Mouse (Mus musculus) intestine, embryonic 16.5 days (tissue): ENCODE measurements around the gene Adk. TPM values are rescaled to one million over a fixed set of nuclear protein-coding genes. Genes with fewer than 3 reads are reported as not detected.

Experiments
- ATAC-seq: fragments of 200-750 bp; cut with Nextera tagmentation; 2 replicates; pipeline ENCODE4 v1.8.0; 2017; ENCODE audit warnings: moderate TSS enrichment, moderate library complexity
- H3K27ac ChIP-seq: fragments of 300-500 bp; sonication (generic); 2 replicates; pipeline ENCODE4 v1.5.1; 2014; ENCODE audit warnings: mild to moderate bottlenecking, low read length
- H3K27me3 ChIP-seq: fragments of 300-500 bp; sonication (generic); replicated peaks from 2 replicates; pipeline ENCODE4 v1.6.1; 2014; ENCODE audit warnings: low read length, control low read depth, mixed read lengths; ENCODE audit not compliant: control insufficient read depth, insufficient read depth
- H3K36me3 ChIP-seq: fragments of 300-500 bp; sonication (generic); 2 replicates; pipeline ENCODE4 v1.6.1; 2014; ENCODE audit warnings: low read length, control low read depth; ENCODE audit not compliant: control insufficient read depth, insufficient read depth
- H3K4me1 ChIP-seq: fragments of 300-500 bp; sonication (generic); 2 replicates; pipeline ENCODE4 v1.6.1; 2014; ENCODE audit warnings: low read length, control low read depth, mixed read lengths; ENCODE audit not compliant: control insufficient read depth, insufficient read depth
- H3K4me2 ChIP-seq: fragments of 300-500 bp; sonication (generic); 2 replicates; pipeline ENCODE4 v1.6.1; 2014; ENCODE audit warnings: low read depth, low read length, control low read depth
- H3K4me3 ChIP-seq: fragments of 300-500 bp; sonication (generic); 2 replicates; pipeline ENCODE4 v1.5.1; 2014; ENCODE audit warnings: mild to moderate bottlenecking, low read length
- H3K9ac ChIP-seq: fragments of 300-500 bp; sonication (generic); 2 replicates; pipeline ENCODE4 v1.6.1; 2014; ENCODE audit warnings: low read depth, low read length
- H3K9me3 ChIP-seq: fragments of 300-500 bp; sonication (generic); 2 replicates; pipeline ENCODE4 v1.6.1; 2016; ENCODE audit warnings: low read length, control low read depth; ENCODE audit not compliant: control insufficient read depth
- WGBS: fragments of 180-500 bp; shearing (Covaris S2); extraction: QIAGEN DNeasy Blood & Tissue Kit; methylation state at CpG from one replicate; pipeline ENCODE4 v1.1.7; 2014; 5-methylcytosine and 5-hydroxymethylcytosine counted together
- polyA plus RNA-seq: library from polyadenylated mRNA; unstranded; fragments of >200 nt; fragmentation: Nextera tagmentation; extraction: Ambion mirVana; gene quantifications from 2 replicates; pipeline ENCODE4 v1.2.1, GENCODE M21; 2015

Gene Adk
- polyA plus RNA-seq, 1 experiment from 2014 or later: 244 TPM

DNA sequence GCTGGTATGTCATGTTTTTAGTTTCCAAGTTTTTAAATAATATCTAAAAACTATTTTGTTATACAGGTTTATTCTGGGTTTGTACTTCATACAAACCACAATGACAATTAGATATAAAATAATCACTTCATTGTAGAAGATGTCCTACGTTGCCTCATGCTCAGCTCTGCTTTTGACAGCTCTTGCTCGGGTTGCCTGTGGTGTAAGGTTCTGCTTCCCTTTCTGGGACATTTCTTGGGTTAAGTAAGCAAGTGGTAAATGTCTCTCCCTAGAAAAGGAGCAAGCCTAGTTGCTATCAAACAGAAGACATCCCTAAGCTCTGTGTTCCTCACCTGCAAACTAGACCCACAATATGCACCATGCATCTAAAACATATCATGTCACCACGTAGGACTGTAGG is 140.4 kb downstream of the Adk start:
- Histone ChIP-seq H3K4me1 (0 out of 2 replicates have a peak, but pooled peaks cover 6% of the 10 kb centered on the region), H3K27me3 (no peaks in the 10 kb centered on the region), H3K9me3 (no peaks in the 10 kb centered on the region), H3K4me3 (no peak overlapping the region), H3K4me2 (no peak overlapping the region), H3K36me3 (no peaks in the 10 kb centered on the region), H3K9ac (no peak overlapping the region), H3K27ac (no peak overlapping the region)
- WGBS: 89% methylated on average over 3 of the region's 3 CpGs
- no peak for ATAC-seq

DNA sequence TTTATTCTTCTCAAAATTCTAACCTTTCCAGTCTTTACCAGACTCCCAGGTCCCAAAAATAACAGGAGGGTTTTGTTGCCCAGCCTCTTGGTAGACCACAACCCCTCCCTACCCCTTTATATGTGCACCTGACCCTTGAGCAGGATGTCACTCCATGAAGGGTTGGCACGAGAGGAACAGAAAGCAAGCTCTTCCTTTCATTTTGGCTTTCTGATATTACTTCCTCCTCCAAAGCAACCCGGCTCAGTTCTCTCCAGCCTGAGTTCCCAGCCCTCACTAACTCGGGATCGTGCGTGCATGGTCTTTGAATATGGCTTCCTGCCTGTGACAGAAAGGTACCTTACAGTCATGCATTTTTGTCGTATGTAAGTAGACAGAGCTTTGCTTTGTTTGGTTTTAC is 142.0 kb downstream of the Adk start:
- H3K4me1 ChIP-seq: 0 out of 2 replicates have a peak, but pooled peaks cover 6% of the 10 kb centered on the region
- no peaks in the 10 kb centered on the region for H3K9me3 ChIP-seq
- H3K36me3 ChIP-seq: no peaks in the 10 kb centered on the region
- peak overlapping the region; percentile 27; the same call in 1 of the 2 replicates for H3K27ac ChIP-seq
- 45% methylated on average over 6 of the region's 6 CpGs for WGBS
- H3K27me3 ChIP-seq: no peaks in the 10 kb centered on the region
- no peak overlapping the region for H3K9ac ChIP-seq
- H3K4me3 ChIP-seq: no peak overlapping the region
- H3K4me2 ChIP-seq: no peak overlapping the region
- no peak for ATAC-seq

DNA sequence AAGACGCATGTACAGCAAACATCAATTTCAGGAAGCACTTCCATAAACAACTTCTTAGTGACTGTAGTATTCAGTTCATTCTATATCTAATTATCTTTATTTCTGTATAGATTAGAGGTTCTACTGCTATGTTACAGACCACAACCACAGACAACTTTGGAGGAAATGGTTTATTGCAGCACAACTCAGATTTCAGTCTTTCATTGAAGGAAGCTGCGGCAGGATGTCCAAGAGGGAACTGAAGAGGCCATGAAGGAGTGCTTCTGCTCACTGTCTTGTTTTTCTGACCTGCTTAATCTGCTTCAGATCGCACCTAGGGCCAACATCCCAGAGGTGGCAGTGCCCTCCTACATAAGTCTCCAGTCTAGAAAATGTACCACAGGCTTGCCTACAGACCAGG is 148.5 kb downstream of the Adk start:
- WGBS: 64% methylated on average over 3 of the region's 3 CpGs
- H3K4me2 ChIP-seq: no peak overlapping the region
- no peaks in the 10 kb centered on the region for H3K36me3 ChIP-seq
- no peaks in the 10 kb centered on the region for H3K27me3 ChIP-seq
- H3K4me3 ChIP-seq: no peak overlapping the region
- no peaks in the 10 kb centered on the region for H3K4me1 ChIP-seq
- no peak overlapping the region for H3K27ac ChIP-seq
- no peaks in the 10 kb centered on the region for H3K9me3 ChIP-seq
- no peak overlapping the region for H3K9ac ChIP-seq
- ATAC-seq: no peak

DNA sequence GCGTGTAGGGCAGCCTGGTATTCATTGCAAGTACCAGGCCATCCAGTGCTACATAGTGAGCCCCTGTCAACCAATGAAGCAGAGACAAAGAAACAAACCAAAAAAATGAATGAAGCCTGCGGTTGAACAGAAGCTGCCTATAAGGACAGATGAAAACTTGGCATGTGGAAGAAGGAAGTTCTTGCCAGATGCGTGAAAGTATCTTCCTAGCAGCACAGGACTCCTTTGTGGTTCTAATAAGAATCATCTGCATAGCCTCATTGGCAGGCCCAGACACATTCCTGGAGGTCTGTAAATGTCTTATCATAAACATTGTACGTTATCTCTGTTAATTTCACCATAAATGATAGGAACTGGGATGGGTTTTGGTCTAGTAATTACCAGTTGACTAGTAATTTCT is 154.1 kb downstream of the Adk start:
- H3K4me2 ChIP-seq: no peak overlapping the region
- H3K4me1 ChIP-seq: no peaks in the 10 kb centered on the region
- no peaks in the 10 kb centered on the region for H3K9me3 ChIP-seq
- H3K36me3 ChIP-seq: no peaks in the 10 kb centered on the region
- no peak overlapping the region for H3K27ac ChIP-seq
- no peaks in the 10 kb centered on the region for H3K27me3 ChIP-seq
- ATAC-seq: no peak
- H3K4me3 ChIP-seq: no peak overlapping the region
- no peak overlapping the region for H3K9ac ChIP-seq
- 76% methylated on average over 4 of the region's 4 CpGs for WGBS

- Histone ChIP-seq H3K9ac (no peak overlapping the region), H3K4me2 (no peak overlapping the region), H3K36me3 (no peaks in the 10 kb centered on the region), H3K4me1 (0 out of 2 replicates have a peak, but pooled peaks cover 2% of the 10 kb centered on the region), H3K27me3 (no peaks in the 10 kb centered on the region), H3K9me3 (no peaks in the 10 kb centered on the region), H3K4me3 (no peak overlapping the region), H3K27ac (no peak overlapping the region)
- 51% methylated on average over 5 of the region's 5 CpGs for WGBS
- no peak for ATAC-seq
These were observed 169.3 kb downstream of the Adk start for GRCm38 (mm10) chr14:21221574-21222138.

- H3K9ac ChIP-seq: no peak overlapping the region
- no peaks in the 10 kb centered on the region for H3K9me3 ChIP-seq
- no peak overlapping the region for H3K4me3 ChIP-seq
- no peaks in the 10 kb centered on the region for H3K27me3 ChIP-seq
- H3K4me1 ChIP-seq: 0 out of 2 replicates have a peak, but pooled peaks cover 2% of the 10 kb centered on the region
- no peak overlapping the region for H3K27ac ChIP-seq
- no peaks in the 10 kb centered on the region for H3K36me3 ChIP-seq
- H3K4me2 ChIP-seq: no peak overlapping the region
- WGBS: 74% methylated on average over 3 of the region's 3 CpGs
- ATAC-seq: no peak
These were observed 169.8 kb downstream of the Adk start for GRCm38 (mm10) chr14:21222206-21222605.

DNA sequence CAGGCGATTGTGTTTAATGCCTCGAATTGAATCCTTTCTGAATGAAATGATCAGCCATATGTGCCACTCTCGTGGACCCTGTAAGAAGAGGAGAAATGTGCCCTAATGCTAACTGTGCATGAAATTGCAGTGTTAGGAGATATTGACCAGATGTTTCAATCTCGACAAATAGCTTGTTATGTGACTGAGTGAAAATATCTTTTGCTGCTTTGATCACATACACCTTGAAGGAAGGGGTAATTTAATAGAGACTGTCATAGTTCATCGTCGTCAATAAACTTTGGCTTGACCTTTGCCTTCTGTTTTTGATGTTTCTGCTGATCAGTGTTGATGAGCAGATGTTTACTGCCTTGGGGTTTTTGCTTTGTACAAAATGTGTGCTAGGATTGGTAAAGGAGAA is 171.1 kb downstream of the Adk start:
- WGBS: 74% methylated on average over 6 of the region's 6 CpGs
- Histone ChIP-seq H3K9ac (no peak overlapping the region), H3K27ac (no peak overlapping the region), H3K36me3 (no peaks in the 10 kb centered on the region), H3K27me3 (no peaks in the 10 kb centered on the region), H3K4me1 (0 out of 2 replicates have a peak, but pooled peaks cover 2% of the 10 kb centered on the region), H3K4me3 (no peak overlapping the region), H3K9me3 (no peaks in the 10 kb centered on the region), H3K4me2 (no peak overlapping the region)
- ATAC-seq: no peak

- Histone ChIP-seq H3K4me2 (no peak overlapping the region), H3K9ac (no peak overlapping the region), H3K4me3 (no peak overlapping the region), H3K27me3 (no peaks in the 10 kb centered on the region), H3K36me3 (no peaks in the 10 kb centered on the region), H3K9me3 (no peaks in the 10 kb centered on the region), H3K4me1 (0 out of 2 replicates have a peak, but pooled peaks cover 2% of the 10 kb centered on the region), H3K27ac (no peak overlapping the region)
- 83% methylated on average over 3 of the region's 3 CpGs for WGBS
- ATAC-seq: 0 out of 2 replicates have a peak, but pooled peaks have one; percentile 28
These were observed 171.7 kb downstream of the Adk start for GRCm38 (mm10) chr14:21223971-21224635.

- Histone ChIP-seq H3K9ac (no peak overlapping the region), H3K4me3 (no peak overlapping the region), H3K4me1 (no peaks in the 10 kb centered on the region), H3K4me2 (no peak overlapping the region), H3K27ac (no peak overlapping the region), H3K36me3 (no peaks in the 10 kb centered on the region), H3K27me3 (no peaks in the 10 kb centered on the region), H3K9me3 (no peaks in the 10 kb centered on the region)
- ATAC-seq: no peak
- 96% methylated on average over 2 of the region's 2 CpGs for WGBS
These were observed 184.7 kb downstream of the Adk start for GRCm38 (mm10) chr14:21237051-21237450.
